Mouse (Mus musculus) neutrophil, adult 65 days (primary cell): ENCODE results near the gene Mfng. TPM values are rescaled to one million over a fixed set of nuclear protein-coding genes. Genes with fewer than 3 reads are reported as not detected.

ENCODE experiments used
- total RNA-seq: library from RNA; stranded (reverse); gene quantifications from 2 replicates; pipeline ENCODE4 v1.2.4, GENCODE M21; 2023

Gene Mfng
- 9.8 and 11.6 TPM in 2 replicates for total RNA-seq

GRCm38 (mm10) chr15:78773290-78773729, at the start of gene Mfng:
Gene Mfng, minus strand, starts transcription at chr15:78773475.

GRCm38 (mm10) chr15:78802776-78803391, 29.6 kb upstream of the Mfng start, which contains the start of gene Card10:
Gene Card10, minus strand, starts transcription at chr15:78803042.

GRCm38 (mm10) chr15:78718290-78719250, 54.7 kb downstream of the Mfng start, which contains the start of gene Elfn2:
Gene Elfn2, minus strand, starts transcription at chr15:78718771.

Other genes with a start within 250 kb of the Mfng start
- gene C1qtnf6, start 242.1 kb downstream of the Mfng start, total RNA-seq: 0.16 and 1.0 TPM in 2 replicates
- not detected in 2 replicates for gene Sstr3, start 228.8 kb downstream of the Mfng start, total RNA-seq
- gene Rac2, start 200.7 kb downstream of the Mfng start, total RNA-seq: 1,248 and 1,692 TPM in 2 replicates
- gene Cyth4, start 176.4 kb downstream of the Mfng start, total RNA-seq: 179 and 199 TPM in 2 replicates
- 0.18 and 0.54 TPM in 2 replicates for gene Elfn2, start 54.7 kb downstream of the Mfng start, total RNA-seq
- gene Card10, start 29.6 kb upstream of the Mfng start, total RNA-seq: 38.0 and 51.1 TPM in 2 replicates
- gene Cdc42ep1, start 69.1 kb upstream of the Mfng start, total RNA-seq: 0.16 TPM in 1 of 2 replicates, not detected in the other
- gene Lgals2, start 82.1 kb upstream of the Mfng start, total RNA-seq: not detected in 2 replicates
- 78.1 and 82.2 TPM in 2 replicates for gene Gga1, start 103.7 kb upstream of the Mfng start, total RNA-seq
- gene Gm49510, start 126.2 kb upstream of the Mfng start, total RNA-seq: not detected in 2 replicates
- 79.0 and 84.2 TPM in 2 replicates for gene Sh3bp1, start 126.3 kb upstream of the Mfng start, total RNA-seq
- gene Pdxp, start 140.4 kb upstream of the Mfng start, total RNA-seq: 1.5 and 2.1 TPM in 2 replicates
- 96.1 and 170 TPM in 2 replicates for gene Lgals1, start 153.2 kb upstream of the Mfng start, total RNA-seq
- 13.9 and 16.8 TPM in 2 replicates for gene Nol12, start 161.5 kb upstream of the Mfng start, total RNA-seq
- 187 and 211 TPM in 2 replicates for gene Triobp, start 174.2 kb upstream of the Mfng start, total RNA-seq